10 mouse cellular contexts compared by ENCODE assay signal in genomic region chr13:114793250-114794030, GRCm38 (mm10). TPM values are rescaled to one million over a fixed set of nuclear protein-coding genes. Genes with fewer than 3 reads are reported as not detected.
DNase-seq lines count a peak whose midpoint lies in the region; ATAC-seq and TF ChIP-seq lines count a peak whose summit lies in the region.
"Had no signal": no experiment of that assay in that cellular context is flagged by ENCODE, and none has a peak within 500 bp of the region (broad histone marks: within the 10 kb centered on the region; RNA-seq: fewer than 3 reads in every experiment).

No protein-coding gene starts in this region.

- DNase-seq in ovary, postnatal 14 days (ENCODE audit: low spot score): peak; percentile 56
- no peak for DNase-seq in ovary, postnatal 36 days (ENCODE audit: low spot score)
- peak; percentile 24 for DNase-seq in c-Kit-positive CD71-negative TER-119-negative erythroid progenitor cells, embryonic 14.5 days (ENCODE audit: low read depth)
- DNase-seq in forebrain, embryonic 14.5 days (ENCODE audit: low spot score): peak; percentile 84
- DNase-seq in left cerebral cortex, adult 2 months (ENCODE audit: extremely low spot score in 1 of 2, low spot score in 2 of 2): peak; percentile 64 to 78
- peak; percentile 39 for DNase-seq in thymus, postnatal 25 days

- no peak overlapping the region for H3K9ac ChIP-seq in forebrain, embryonic 14.5 days (ENCODE audit: low read length)
- no peak overlapping the region for H3K9ac ChIP-seq in intestine, embryonic 16.5 days (ENCODE audit: low read depth, low read length)
- H3K9ac ChIP-seq in midbrain, embryonic 15.5 days: no peak overlapping the region
- H3K9ac ChIP-seq: embryonic facial prominence, embryonic 13.5 days had no signal

- 49% methylated on average over 6 of the region's 6 CpGs for WGBS in forebrain, embryonic 14.5 days
- WGBS in intestine, embryonic 16.5 days: 41% methylated on average over 6 of the region's 6 CpGs
- WGBS in midbrain, embryonic 15.5 days: 46% methylated on average over 6 of the region's 6 CpGs

- no peaks in the 10 kb centered on the region for H3K9me3 ChIP-seq in forebrain, embryonic 14.5 days (replicated peaks; ENCODE audit: control insufficient read depth, low read length)
- no peaks in the 10 kb centered on the region for H3K9me3 ChIP-seq in intestine, embryonic 16.5 days (ENCODE audit: control insufficient read depth, low read length)
- no peaks in the 10 kb centered on the region for H3K9me3 ChIP-seq in midbrain, embryonic 15.5 days
- H3K9me3 ChIP-seq: embryonic facial prominence, embryonic 13.5 days had no signal

- peak; percentile 88 for TF ChIP-seq CTCF in left cerebral cortex, adult 2 months (IDR thresholded peaks at IDR 0.05)

- no peaks in the 10 kb centered on the region for H3K4me1 ChIP-seq in forebrain, embryonic 14.5 days (ENCODE audit: control insufficient read depth, insufficient read depth, low read length)
- H3K4me1 ChIP-seq in intestine, embryonic 16.5 days (ENCODE audit: control insufficient read depth, insufficient read depth, low read length): no peaks in the 10 kb centered on the region
- H3K4me1 ChIP-seq in midbrain, embryonic 15.5 days: no peaks in the 10 kb centered on the region
- H3K4me1 ChIP-seq: embryonic facial prominence, embryonic 13.5 days; megakaryocyte, embryonic 14.5 days had no signal

- H3K4me3 ChIP-seq in forebrain, embryonic 14.5 days (ENCODE audit: low read depth, low read length): no peak overlapping the region
- no peak overlapping the region for H3K4me3 ChIP-seq in intestine, embryonic 16.5 days (ENCODE audit: low read length)
- no peak overlapping the region for H3K4me3 ChIP-seq in left cerebral cortex, adult 2 months
- no peak overlapping the region for H3K4me3 ChIP-seq in midbrain, embryonic 15.5 days
- H3K4me3 ChIP-seq: embryonic facial prominence, embryonic 13.5 days; megakaryocyte, embryonic 14.5 days had no signal

- H3K27ac ChIP-seq in forebrain, embryonic 14.5 days (ENCODE audit: low read depth, low read length): no peak overlapping the region
- H3K27ac ChIP-seq in intestine, embryonic 16.5 days (ENCODE audit: low read length): no peak overlapping the region
- H3K27ac ChIP-seq in left cerebral cortex, adult 2 months: no peak overlapping the region
- no peak overlapping the region for H3K27ac ChIP-seq in midbrain, embryonic 15.5 days
- H3K27ac ChIP-seq: embryonic facial prominence, embryonic 13.5 days had no signal

- intact Hi-C loops in left cerebral cortex, adult 2 months (cut with DNase I): loop anchor here (2.0 to 10.0 kb wide), 3 partner anchors 719 to 917 kb away; no protein-coding TSS in a partner anchor

- ATAC-seq in forebrain, embryonic 14.5 days: peak; percentile 79; the same call in 1 of the 2 replicates
- 0 out of 2 replicates have a peak, but pooled peaks have one; percentile 21 for ATAC-seq in intestine, embryonic 16.5 days
- peak; percentile 71 for ATAC-seq in midbrain, embryonic 15.5 days (replicated peaks)

- H3K4me2 ChIP-seq in forebrain, embryonic 14.5 days (ENCODE audit: low read length): no peak overlapping the region
- H3K4me2 ChIP-seq in intestine, embryonic 16.5 days (ENCODE audit: low read depth, low read length): no peak overlapping the region
- H3K4me2 ChIP-seq in midbrain, embryonic 15.5 days: no peak overlapping the region
- H3K4me2 ChIP-seq: embryonic facial prominence, embryonic 13.5 days had no signal

- no peaks in the 10 kb centered on the region for H3K36me3 ChIP-seq in forebrain, embryonic 14.5 days (ENCODE audit: control insufficient read depth, insufficient read depth, low read length)
- no peaks in the 10 kb centered on the region for H3K36me3 ChIP-seq in intestine, embryonic 16.5 days (ENCODE audit: control insufficient read depth, insufficient read depth, low read length)
- H3K36me3 ChIP-seq in midbrain, embryonic 15.5 days (replicated peaks): no peaks in the 10 kb centered on the region
- H3K36me3 ChIP-seq: embryonic facial prominence, embryonic 13.5 days had no signal

- no peaks in the 10 kb centered on the region for H3K27me3 ChIP-seq in forebrain, embryonic 14.5 days (replicated peaks; ENCODE audit: control insufficient read depth, insufficient read depth, low read length)
- H3K27me3 ChIP-seq in intestine, embryonic 16.5 days (replicated peaks; ENCODE audit: control insufficient read depth, insufficient read depth, low read length): no peaks in the 10 kb centered on the region
- H3K27me3 ChIP-seq in midbrain, embryonic 15.5 days (replicated peaks): 0 out of 2 replicates have a peak, but pooled peaks cover 2% of the 10 kb centered on the region

RNA-seq across cellular contexts. Expression of gene Mocs2, which starts 24.6 kb away (rescaled TPM):
- polyA plus RNA-seq in forebrain, embryonic 14.5 days (2014; fragmentation: Nextera tagmentation; extraction: Ambion mirVana): 120 and 129 TPM in 2 replicates
- 111 and 114 TPM in 2 replicates for polyA plus RNA-seq in intestine, embryonic 16.5 days (2015; fragmentation: Nextera tagmentation; extraction: Ambion mirVana)
- total RNA-seq in left cerebral cortex, adult 2 months (2021): 10 to 100 TPM; 70.6 to 78.0 TPM
- polyA plus RNA-seq in midbrain, embryonic 15.5 days (2015; fragmentation: Nextera tagmentation; extraction: Ambion mirVana): 108 and 117 TPM in 2 replicates

Comparison
In these comparisons a context has a peak if more than half of its experiments do, and no peak if none do; other contexts are left out.
1. ATAC-seq: peak in every context shown above with its lines; median percentile 79 in forebrain, embryonic 14.5 days; 71 in midbrain, embryonic 15.5 days; 21 in intestine, embryonic 16.5 days.